Mouse (Mus musculus) heart, embryonic 10.5 days (tissue): ENCODE results near the gene Fnip2. TPM values are rescaled to one million over a fixed set of nuclear protein-coding genes. Genes with fewer than 3 reads are reported as not detected.
"Not testable (repeated sequence)": the region's sequence is repeated elsewhere in the genome, so short reads cannot be mapped to it uniquely, and the experiment has no call there.

Source experiments
- DNase-seq: peaks from one replicate; pipeline ENCODE4 v3.0.0-alpha.2; 2017; ENCODE audit warnings: low spot score
- H3K27ac ChIP-seq: fragments of 300-500 bp; sonication (generic); 2 replicates; pipeline ENCODE4 v1.5.1; 2016; ENCODE audit warnings: mild to moderate bottlenecking
- H3K27me3 ChIP-seq: fragments of 300-500 bp; sonication (generic); 2 replicates; pipeline ENCODE4 v1.6.1; 2016; ENCODE audit warnings: mild to moderate bottlenecking; ENCODE audit not compliant: poor library complexity, insufficient read depth, severe bottlenecking
- H3K36me3 ChIP-seq: fragments of 300-500 bp; sonication (generic); 2 replicates; pipeline ENCODE4 v1.6.1; 2016; ENCODE audit warnings: mild to moderate bottlenecking, moderate library complexity
- H3K4me1 ChIP-seq: fragments of 300-500 bp; sonication (generic); 2 replicates; pipeline ENCODE4 v1.6.1; 2016; ENCODE audit warnings: mild to moderate bottlenecking
- H3K4me3 ChIP-seq: fragments of 300-500 bp; sonication (generic); 2 replicates; pipeline ENCODE4 v1.5.1; 2016; ENCODE audit warnings: mild to moderate bottlenecking, moderate library complexity
- H3K9me3 ChIP-seq: fragments of 300-500 bp; sonication (generic); 2 replicates; pipeline ENCODE4 v1.6.1; 2016; ENCODE audit warnings: mild to moderate bottlenecking, moderate library complexity
- WGBS: fragments of 180-500 bp; shearing (Covaris S2); methylation state at CpG from one replicate; pipeline ENCODE4 v1.1.7; 2016; 5-methylcytosine and 5-hydroxymethylcytosine counted together
- polyA plus RNA-seq: library from polyadenylated mRNA; unstranded; fragments of >200 nt; fragmentation: Nextera tagmentation; extraction: Ambion mirVana; gene quantifications from 2 replicates; pipeline ENCODE4 v1.2.1, GENCODE M21; 2016

Gene Fnip2
- polyA plus RNA-seq, 1 experiment from 2014 or later: 4.7 TPM

DNA sequence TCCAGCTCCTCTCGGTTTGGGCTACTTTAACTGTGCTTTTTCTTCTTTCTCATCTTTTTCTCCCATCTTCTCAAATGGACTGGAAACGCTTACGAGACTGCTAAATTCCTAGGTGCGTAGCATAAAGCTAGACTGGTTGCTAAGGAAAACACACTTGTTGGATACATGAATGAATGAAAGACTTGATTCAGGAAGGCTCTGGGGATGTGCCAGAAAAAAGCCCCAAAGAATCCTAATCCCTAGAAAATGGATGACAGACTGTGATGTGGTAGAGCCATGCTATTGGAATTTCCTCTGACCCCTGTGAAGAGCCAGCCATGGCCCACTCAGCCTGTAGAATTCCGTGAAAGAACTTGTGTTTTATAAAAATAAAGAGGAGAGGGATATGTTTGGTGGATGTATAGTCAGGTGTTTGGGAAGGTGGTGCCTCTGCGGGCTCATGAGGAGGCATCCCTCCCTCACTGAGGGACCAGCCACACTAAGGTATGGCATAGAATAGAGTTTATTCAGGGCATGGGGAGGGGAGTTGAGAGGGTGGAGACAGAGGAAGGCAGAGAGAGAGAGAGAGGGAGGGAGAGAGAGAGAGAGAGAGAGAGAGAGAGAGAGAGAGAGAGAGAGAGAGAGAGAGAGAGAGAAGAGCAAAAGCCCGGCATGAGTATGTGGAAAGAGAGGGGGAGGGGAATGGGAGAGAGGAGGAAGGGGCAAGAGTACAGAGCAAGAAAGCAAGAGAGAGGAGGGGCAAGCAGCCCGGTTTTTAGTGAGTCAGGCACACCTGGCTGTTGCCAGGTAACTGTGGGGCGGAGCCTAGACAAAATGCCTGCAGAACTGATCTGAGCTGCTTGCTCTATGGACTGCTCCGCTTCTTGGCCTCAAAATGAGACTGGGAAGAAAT, 8.2 kb upstream of the Fnip2 start:
- no peak overlapping the region for H3K27ac ChIP-seq

DNA sequence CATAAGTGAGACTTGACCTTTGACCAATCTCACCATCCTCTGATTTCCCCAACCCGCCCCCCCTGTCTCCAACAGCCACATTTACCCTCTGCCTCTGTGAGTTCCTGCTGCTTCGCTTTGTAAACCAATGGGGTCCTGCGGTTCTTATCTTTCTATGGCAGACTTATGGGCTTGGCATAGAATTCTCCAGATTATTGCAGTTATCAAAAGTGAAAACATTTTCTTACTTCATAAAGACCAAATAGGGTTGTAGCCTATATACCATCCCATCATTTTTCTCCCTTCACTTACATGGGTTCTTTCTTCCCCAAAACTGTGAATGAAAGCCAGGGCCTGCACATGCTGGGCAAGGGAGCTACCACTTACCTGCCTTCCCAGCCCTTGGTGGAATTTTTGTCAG, 6.7 kb upstream of the Fnip2 start:
- no peak overlapping the region for H3K27ac ChIP-seq
- H3K27me3 ChIP-seq: no peaks in the 10 kb centered on the region
- H3K4me1 ChIP-seq: peaks cover 14% of the 10 kb centered on the region
- WGBS: 84% methylated on average over 3 of the region's 3 CpGs
- no peaks in the 10 kb centered on the region for H3K9me3 ChIP-seq
- no peaks in the 10 kb centered on the region for H3K36me3 ChIP-seq
- DNase-seq: no peak
- H3K4me3 ChIP-seq: no peak overlapping the region

More for the DNA sequence above, 8.2 kb upstream of the Fnip2 start:
- 38% methylated on average over 10 of the region's 10 CpGs for WGBS
- Histone ChIP-seq H3K4me1 (peaks cover 14% of the 10 kb centered on the region), H3K27me3 (no peaks in the 10 kb centered on the region), H3K4me3 (peak overlapping the region; percentile 5), H3K9me3 (no peaks in the 10 kb centered on the region), H3K36me3 (no peaks in the 10 kb centered on the region)
- DNase-seq: no peak

DNA sequence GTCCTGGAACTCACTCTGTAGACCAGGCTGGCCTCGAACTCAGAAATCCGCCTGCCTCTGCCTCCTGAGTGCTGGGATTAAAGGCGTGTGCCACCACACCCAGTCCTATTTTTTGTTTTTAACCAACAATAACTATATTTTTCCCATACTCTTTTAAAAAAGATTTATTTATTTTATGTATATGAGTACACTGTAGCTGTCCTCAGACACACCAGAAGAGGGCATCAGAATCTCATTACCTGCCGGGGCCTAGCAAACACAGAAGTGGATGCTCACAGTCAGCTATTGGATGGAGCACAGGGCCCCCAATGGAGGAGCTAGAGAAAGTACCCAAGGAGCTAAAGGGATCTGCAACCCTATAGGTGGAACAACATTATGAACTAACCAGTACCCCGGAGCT, 5.8 kb upstream of the Fnip2 start:
- not testable (repeated sequence) for H3K9me3 ChIP-seq, H3K4me3 ChIP-seq, H3K27ac ChIP-seq, H3K27me3 ChIP-seq, H3K36me3 ChIP-seq, DNase-seq
- H3K4me1 ChIP-seq: peaks cover 14% of the 10 kb centered on the region
- 88% methylated on average over 5 of the region's 5 CpGs for WGBS

DNA sequence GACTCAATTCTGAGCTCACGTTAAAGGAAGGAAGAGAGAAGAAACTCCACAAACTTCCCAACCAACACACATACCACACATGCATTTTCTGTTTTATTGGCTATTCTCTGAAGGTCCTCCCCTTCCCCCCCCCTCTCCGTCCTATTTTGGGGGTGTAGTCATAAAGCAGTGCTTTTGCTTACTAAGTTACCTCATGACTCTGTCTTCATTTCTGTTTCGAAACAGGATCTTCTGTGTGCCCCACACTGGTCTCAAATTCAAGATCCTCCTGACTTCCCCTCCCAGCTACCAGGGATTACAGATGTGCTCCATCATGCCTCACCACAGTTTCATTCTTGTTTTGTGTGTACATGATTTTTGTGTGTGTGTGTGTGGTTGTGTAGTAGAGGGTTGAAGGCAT, 4.8 kb upstream of the Fnip2 start:
- Histone ChIP-seq H3K4me3 (no peak overlapping the region), H3K36me3 (no peaks in the 10 kb centered on the region), H3K4me1 (peaks cover 14% of the 10 kb centered on the region), H3K9me3 (no peaks in the 10 kb centered on the region), H3K27me3 (no peaks in the 10 kb centered on the region), H3K27ac (no peak overlapping the region)
- 72% methylated on average over 3 of the region's 3 CpGs for WGBS
- no peak for DNase-seq

DNA sequence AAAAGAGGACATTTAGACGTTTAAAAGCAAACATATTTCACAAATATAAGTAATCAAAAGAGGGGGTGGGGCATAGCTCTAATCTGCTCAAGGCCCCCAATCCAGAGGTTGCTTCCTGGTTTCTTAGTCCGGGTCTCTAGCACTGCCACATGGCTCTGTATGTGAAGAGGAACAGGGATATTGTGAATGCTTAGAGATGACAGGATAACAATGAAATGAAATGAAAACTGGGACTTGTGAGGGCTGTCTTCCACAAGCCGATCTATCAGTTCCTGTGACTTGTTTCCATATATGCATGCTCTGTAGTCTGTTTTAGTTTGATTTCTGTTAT, 1.7 kb upstream of the Fnip2 start:
- no peak for DNase-seq
- Histone ChIP-seq H3K9me3 (no peaks in the 10 kb centered on the region), H3K4me3 (no peak overlapping the region), H3K27ac (no peak overlapping the region), H3K27me3 (no peaks in the 10 kb centered on the region), H3K36me3 (no peaks in the 10 kb centered on the region), H3K4me1 (peaks cover 24% of the 10 kb centered on the region)
- 81% methylated on average over 3 of the region's 3 CpGs for WGBS

DNA sequence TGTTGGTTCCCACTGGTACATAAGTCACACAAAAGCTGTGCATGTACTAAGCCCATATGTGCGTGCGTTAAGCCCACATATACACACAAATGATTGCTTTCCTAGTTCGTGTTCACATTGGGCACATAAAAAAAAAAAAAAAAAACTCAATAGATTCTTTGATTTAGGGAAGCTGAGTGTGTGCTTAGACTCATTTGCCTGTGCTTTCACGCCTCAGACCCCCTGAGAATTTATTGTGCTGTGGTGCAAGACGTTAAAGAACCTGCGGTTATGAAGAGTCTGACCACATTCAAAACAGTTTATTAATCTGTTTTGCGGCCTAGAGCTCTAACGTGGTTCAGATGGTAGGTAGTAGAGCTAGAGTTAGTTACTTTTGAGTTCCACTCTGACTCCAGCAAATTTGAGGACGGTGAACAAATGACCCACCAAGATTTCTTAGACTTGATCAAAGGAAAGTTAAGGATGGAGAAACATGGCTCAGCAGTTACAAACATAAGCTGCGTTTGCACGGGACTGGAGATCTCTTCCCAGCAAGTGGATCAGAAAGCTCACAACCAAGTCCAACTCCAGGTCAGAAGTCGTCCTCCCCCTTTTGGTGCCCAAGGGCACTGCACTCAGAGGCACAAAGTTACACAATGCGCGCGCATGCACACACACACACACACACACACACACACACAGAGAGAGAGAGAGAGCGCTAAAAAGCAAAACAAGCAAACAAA, 1.2 kb upstream of the Fnip2 start:
- Histone ChIP-seq H3K27ac (peak overlapping the region; percentile 93; the same call in 1 of the 2 replicates), H3K4me1 (peaks cover 24% of the 10 kb centered on the region), H3K36me3 (no peaks in the 10 kb centered on the region), H3K4me3 (peak overlapping the region; percentile 92), H3K9me3 (no peaks in the 10 kb centered on the region), H3K27me3 (no peaks in the 10 kb centered on the region)
- WGBS: 90% methylated on average over 16 of the region's 16 CpGs
- no peak for DNase-seq

DNA sequence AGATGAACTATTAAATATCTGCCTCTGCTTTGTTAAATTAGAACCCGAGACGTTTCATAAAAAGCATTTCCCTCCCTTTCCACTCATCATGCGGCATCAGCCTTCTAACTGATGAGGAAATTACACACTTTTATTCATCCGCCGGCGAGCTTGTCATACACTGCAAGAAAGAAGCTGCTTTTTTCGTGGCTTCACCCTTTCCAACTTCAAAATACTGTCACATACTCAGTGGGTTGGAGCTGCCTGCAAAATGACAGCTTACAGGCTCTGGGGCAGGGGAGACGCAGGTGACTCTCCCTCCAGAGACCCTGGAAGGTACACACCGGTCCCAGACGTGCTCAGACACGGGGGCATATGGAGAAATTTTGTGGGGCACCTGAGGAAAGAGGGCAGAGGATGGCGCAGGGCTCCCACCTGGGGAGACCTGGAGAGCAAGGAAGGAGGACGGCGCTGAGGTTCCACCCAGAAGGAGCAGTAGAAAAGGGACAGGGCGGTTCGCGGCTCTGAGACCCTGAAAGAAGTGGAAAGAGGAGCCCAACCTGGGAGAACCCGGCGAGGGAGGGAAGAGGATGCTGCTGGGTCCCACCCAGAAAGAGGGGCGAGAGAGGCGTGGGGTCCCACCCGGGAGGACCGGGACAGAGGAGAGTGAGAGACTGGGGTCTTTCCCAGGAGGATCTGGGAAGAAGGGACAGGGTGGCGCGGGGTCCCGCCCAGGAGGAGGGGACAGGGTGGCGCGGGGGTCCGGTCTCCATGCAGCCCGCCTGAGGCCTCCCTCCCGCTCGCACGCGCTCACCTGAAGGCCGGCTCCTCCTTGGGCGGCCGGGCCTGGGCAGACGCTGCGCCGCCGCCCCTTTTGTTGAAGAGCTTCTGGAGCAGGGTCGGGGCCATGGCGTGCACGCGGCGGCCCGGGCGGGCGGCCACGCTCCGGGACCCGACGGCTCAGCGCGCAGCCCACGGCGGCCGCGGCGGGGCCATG, 592 bp downstream of the Fnip2 start:
- peak overlapping the region; percentile 92 for H3K4me3 ChIP-seq
- no peaks in the 10 kb centered on the region for H3K9me3 ChIP-seq
- peaks cover 24% of the 10 kb centered on the region for H3K4me1 ChIP-seq
- peak overlapping the region; percentile 93 for H3K27ac ChIP-seq
- H3K27me3 ChIP-seq: no peaks in the 10 kb centered on the region
- peak; percentile 77 for DNase-seq
- no peaks in the 10 kb centered on the region for H3K36me3 ChIP-seq
- WGBS: 4% methylated on average over 60 of the region's 60 CpGs

DNA sequence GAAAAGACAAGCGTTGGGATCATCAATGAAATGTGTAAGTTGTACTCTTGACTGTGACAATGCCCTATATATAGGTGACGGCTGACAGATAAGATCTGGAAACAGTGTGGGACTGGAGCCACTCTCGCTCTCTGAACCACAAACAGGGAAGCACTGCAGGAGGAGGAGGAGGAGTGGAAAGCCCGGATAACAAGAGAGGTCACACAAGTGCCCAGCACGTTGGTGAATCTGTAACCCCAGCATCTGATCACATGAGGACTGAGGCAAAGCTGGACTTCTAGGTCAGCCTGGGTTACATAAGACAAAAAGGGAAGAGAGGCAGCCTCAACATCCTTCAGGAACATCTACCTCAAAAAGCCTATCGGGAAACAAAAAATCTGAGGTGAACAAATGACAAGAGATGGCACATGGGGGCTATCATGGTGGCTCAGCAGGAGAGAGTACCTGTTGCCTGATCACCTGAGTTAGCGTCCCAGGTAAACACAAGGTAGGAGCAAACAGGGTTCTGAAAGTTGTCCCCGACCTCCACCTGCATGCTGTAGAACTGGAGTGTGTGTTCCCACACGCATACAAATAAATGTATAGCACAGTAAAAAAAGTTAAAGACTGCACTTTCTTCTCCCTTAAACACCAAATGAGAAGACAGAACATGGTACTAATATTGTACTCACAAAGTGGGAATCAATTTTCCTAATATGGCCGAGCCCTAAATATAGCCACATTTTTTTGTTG, 2.6 kb downstream of the Fnip2 start:
- Histone ChIP-seq H3K9me3 (no peaks in the 10 kb centered on the region), H3K27ac (no peak overlapping the region), H3K36me3 (no peaks in the 10 kb centered on the region), H3K27me3 (no peaks in the 10 kb centered on the region), H3K4me3 (no peak overlapping the region), H3K4me1 (peaks cover 24% of the 10 kb centered on the region)
- 56% methylated on average over 10 of the region's 10 CpGs for WGBS
- no peak for DNase-seq

DNA sequence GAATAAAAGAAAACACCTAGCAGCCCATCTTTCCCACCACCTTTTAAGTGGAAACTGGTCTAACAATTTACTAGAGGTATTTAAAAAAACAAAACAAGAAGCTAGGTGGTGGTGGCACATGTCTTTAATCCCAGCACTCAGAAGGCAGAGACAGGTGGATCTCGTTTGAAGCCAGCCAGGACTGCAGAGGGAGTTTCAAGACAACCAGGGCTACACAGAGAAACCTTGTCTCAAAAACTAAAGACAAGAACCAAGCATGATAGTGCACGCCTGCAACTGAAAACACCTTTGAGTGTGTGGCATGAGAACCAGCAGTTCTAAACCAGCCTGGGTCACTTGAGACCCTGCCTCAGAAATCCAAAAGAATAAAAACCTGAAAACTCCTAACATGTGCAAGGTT, 4.1 kb downstream of the Fnip2 start:
- Histone ChIP-seq H3K27me3 (no peaks in the 10 kb centered on the region), H3K27ac (no peak overlapping the region), H3K9me3 (no peaks in the 10 kb centered on the region), H3K4me1 (peaks cover 24% of the 10 kb centered on the region), H3K4me3 (no peak overlapping the region), H3K36me3 (no peaks in the 10 kb centered on the region)
- 77% methylated on average over 2 of the region's 2 CpGs for WGBS
- no peak for DNase-seq

DNA sequence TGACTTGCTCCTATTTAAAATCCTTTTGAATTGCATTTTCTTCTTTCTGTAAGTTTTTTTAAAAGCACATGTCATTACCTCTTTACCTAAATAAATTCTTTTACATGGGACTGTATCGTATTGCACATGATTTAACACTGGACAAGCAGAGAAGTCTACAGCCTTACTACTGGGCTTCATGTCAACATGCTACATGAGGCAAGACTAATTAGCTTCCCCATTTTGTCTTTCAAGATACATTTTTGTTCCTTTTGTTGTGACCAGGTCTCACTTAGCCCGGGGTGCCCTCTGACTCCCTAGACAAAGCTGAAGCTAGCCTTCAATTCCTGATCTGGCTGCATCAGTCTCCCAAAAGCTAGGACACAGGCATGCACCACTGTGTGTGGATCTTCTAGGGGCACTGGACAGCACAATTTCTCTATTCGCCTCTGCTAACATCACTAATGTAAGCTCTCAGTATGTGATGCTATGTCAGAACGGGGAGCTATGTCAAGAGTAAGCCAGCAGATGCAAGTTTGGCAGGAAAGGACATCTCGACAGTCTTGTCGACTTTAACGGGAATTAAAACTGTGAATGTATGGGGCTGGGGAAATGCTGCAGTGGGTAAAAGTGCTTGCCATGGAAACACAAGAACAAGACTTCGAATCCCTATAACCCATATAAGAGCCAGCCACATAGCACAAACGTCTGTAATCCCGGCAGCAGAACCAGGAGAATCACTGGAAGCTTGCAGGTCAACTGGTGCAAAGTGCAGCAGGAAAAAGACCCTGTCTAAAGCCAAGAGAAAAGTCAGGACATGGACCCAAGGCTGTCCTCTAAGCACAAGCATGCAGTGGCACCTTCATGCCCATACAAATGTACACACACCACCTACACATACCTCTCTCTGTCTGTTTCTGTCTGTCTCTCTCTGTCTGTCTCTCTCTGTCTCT, 5.5 kb downstream of the Fnip2 start:
- Histone ChIP-seq H3K36me3 (no peaks in the 10 kb centered on the region), H3K4me3 (no peak overlapping the region), H3K4me1 (peaks cover 21% of the 10 kb centered on the region), H3K27ac (no peak overlapping the region), H3K9me3 (no peaks in the 10 kb centered on the region), H3K27me3 (no peaks in the 10 kb centered on the region)
- no peak for DNase-seq
- WGBS: 86% methylated on average over 10 of the region's 10 CpGs

DNA sequence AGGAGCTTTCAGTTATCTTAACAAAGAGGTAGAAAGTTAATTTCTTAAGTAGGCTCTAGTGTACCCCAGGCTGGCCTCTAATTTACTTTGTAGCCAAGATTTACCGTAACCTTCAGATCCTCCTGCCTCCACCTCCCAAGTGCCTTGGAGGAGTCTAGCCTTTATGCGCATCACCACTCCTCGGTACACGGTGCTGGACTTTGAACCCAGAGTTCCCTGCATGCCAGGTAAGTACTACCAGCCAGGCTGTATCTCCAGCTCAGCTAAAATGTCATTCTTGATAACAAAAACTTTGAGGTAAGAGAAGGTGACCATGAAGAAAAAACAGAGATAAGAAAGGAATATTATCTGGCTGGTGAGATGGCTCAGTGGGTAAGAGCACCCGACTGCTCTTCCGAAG, 7.0 kb downstream of the Fnip2 start:
- Histone ChIP-seq H3K27ac (no peak overlapping the region), H3K4me1 (peaks cover 10% of the 10 kb centered on the region), H3K27me3 (no peaks in the 10 kb centered on the region), H3K9me3 (no peaks in the 10 kb centered on the region), H3K36me3 (no peaks in the 10 kb centered on the region), H3K4me3 (no peak overlapping the region)
- no peak for DNase-seq
- WGBS: 92% methylated on average over 6 of the region's 6 CpGs
